Mouse (Mus musculus) lung, embryonic 14.5 days (tissue): ENCODE results near the gene Cers6. TPM values are rescaled to one million over a fixed set of nuclear protein-coding genes. Genes with fewer than 3 reads are reported as not detected.

Source experiments
- ATAC-seq: fragments of 200-750 bp; cut with Nextera tagmentation; 2 replicates; pipeline ENCODE4 v1.8.0; 2017; ENCODE audit warnings: mild to moderate bottlenecking, moderate TSS enrichment, moderate library complexity; ENCODE audit not compliant: insufficient read depth
- DNase-seq: peaks from one replicate; pipeline ENCODE4 v3.0.0-alpha.2; 2015
- H3K27ac ChIP-seq: fragments of 300-500 bp; sonication (generic); 2 replicates; pipeline ENCODE4 v1.5.1; 2014; ENCODE audit warnings: low read depth, mild to moderate bottlenecking, moderate library complexity
- H3K27me3 ChIP-seq: fragments of 300-500 bp; sonication (generic); 2 replicates; pipeline ENCODE4 v1.6.1; 2014; ENCODE audit warnings: low read length, control low read depth; ENCODE audit not compliant: insufficient read depth
- H3K36me3 ChIP-seq: fragments of 300-500 bp; sonication (generic); 2 replicates; pipeline ENCODE4 v1.6.1; 2014; ENCODE audit warnings: control low read depth; ENCODE audit not compliant: insufficient read depth
- H3K4me1 ChIP-seq: fragments of 300-500 bp; sonication (generic); 2 replicates; pipeline ENCODE4 v1.6.1; 2014; ENCODE audit warnings: antibody characterized with exemption, control low read depth; ENCODE audit not compliant: insufficient read depth
- H3K4me2 ChIP-seq: fragments of 300-500 bp; sonication (generic); 2 replicates; pipeline ENCODE4 v1.6.1; 2014; ENCODE audit warnings: mild to moderate bottlenecking
- H3K4me3 ChIP-seq: fragments of 300-500 bp; sonication (generic); 2 replicates; pipeline ENCODE4 v1.5.1; 2014; ENCODE audit warnings: low read depth, low read length
- H3K9ac ChIP-seq: fragments of 300-500 bp; sonication (generic); 2 replicates; pipeline ENCODE4 v1.6.1; 2014
- H3K9me3 ChIP-seq: fragments of 300-500 bp; sonication (generic); 2 replicates; pipeline ENCODE4 v1.6.1; 2016; ENCODE audit warnings: low read depth, low read length, control low read depth
- CTCF ChIP-seq: IDR thresholded peaks from 2 replicates; pipeline ENCODE4 v1.5.1; 2016; ENCODE audit warnings: antibody characterized with exemption, low read depth
- WGBS: fragments of 180-500 bp; shearing (Covaris S2); extraction: QIAGEN DNeasy Blood & Tissue Kit; methylation state at CpG from one replicate; pipeline ENCODE4 v1.1.7; 2014; 5-methylcytosine and 5-hydroxymethylcytosine counted together
- polyA plus RNA-seq: library from polyadenylated mRNA; unstranded; fragments of >200 nt; fragmentation: Nextera tagmentation; extraction: Ambion mirVana; gene quantifications from 2 replicates; pipeline ENCODE4 v1.2.1, GENCODE M21; 2014

Cers6 gene
- polyA plus RNA-seq, 1 experiment from 2014 or later, result 26.2 TPM

DNA sequence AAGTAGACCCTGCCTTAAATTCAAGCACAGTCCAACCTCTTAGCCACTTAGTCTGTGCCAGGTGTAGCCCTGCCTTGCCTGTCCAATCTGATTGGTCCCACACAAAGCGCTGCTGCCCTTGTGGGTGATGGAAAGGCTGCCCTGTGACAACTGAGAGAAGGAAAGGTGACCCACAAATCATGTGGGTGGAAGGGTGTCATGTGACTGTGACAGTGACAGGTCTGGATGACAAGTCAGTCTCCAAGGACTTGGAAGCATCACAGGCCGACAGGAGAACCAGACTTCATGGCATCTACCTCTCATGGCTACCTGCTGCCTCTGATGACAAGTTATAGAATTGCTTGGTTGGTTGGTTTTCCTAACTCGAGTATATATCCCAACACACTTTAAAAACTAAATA lies 242.3 kb downstream of the Cers6 start:
- no peak overlapping the region for H3K27ac ChIP-seq
- no peaks in the 10 kb centered on the region for H3K9me3 ChIP-seq
- no peaks in the 10 kb centered on the region for H3K4me1 ChIP-seq
- no peak for DNase-seq
- H3K27me3 ChIP-seq, result no peaks in the 10 kb centered on the region
- H3K9ac ChIP-seq, result no peak overlapping the region
- no peak overlapping the region for H3K4me2 ChIP-seq
- ATAC-seq, result no peak
- no peaks in the 10 kb centered on the region for H3K36me3 ChIP-seq
- TF ChIP-seq CTCF, result no peak
- 74% methylated on average over 3 of the region's 3 CpGs for WGBS
- no peak overlapping the region for H3K4me3 ChIP-seq

DNA sequence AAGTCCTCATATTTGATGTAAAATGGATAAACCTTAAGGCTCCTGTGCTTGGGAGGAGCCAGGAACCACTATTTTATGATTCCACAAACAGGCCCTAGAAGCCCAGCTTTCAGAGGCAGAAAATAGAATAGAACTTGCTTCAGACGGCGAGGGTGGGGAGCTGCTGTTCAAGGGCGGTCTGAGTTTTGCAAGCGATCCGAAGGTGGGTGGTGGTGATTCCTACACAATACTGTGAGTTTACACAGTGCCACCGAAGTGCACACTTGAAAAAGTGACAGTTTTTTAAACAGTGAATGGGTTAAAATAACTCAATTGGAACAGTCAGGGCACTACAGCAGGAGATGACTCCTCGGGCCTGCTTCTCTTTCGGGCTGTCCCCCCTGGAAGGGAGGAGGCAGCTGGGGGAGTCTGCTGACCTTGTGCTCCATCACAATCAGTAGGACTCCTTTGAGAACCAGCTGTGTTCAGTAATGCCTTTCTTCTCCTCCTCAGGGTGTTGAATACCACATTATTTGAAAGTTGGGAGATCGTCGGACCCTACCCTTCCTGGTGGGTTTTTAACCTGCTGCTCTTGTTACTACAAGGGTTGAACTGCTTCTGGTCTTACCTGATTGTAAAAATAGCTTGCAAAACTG lies 243.4 kb downstream of the Cers6 start:
- Histone ChIP-seq H3K27me3 (no peaks in the 10 kb centered on the region), H3K4me2 (no peak overlapping the region), H3K9me3 (no peaks in the 10 kb centered on the region), H3K4me1 (no peaks in the 10 kb centered on the region), H3K4me3 (no peak overlapping the region), H3K36me3 (no peaks in the 10 kb centered on the region), H3K9ac (no peak overlapping the region), H3K27ac (no peak overlapping the region)
- WGBS, result 38% methylated on average over 10 of the region's 10 CpGs
- DNase-seq (no peak), ATAC-seq (no peak)
- TF ChIP-seq CTCF, result no peak

- Histone ChIP-seq H3K4me2 (no peak overlapping the region), H3K36me3 (no peaks in the 10 kb centered on the region; the same call in 1 of the 2 replicates), H3K9ac (no peak overlapping the region), H3K27ac (no peak overlapping the region), H3K9me3 (no peaks in the 10 kb centered on the region), H3K4me3 (no peak overlapping the region), H3K27me3 (no peaks in the 10 kb centered on the region), H3K4me1 (no peaks in the 10 kb centered on the region)
- no peak for ATAC-seq
- WGBS, result 61% methylated on average over 5 of the region's 5 CpGs
- TF ChIP-seq CTCF, result no peak
- no peak for DNase-seq
Measured at GRCm38 (mm10) chr2:69109246-69109645, 248.0 kb downstream of the Cers6 start.

GRCm38 (mm10) chr2:69109710-69110109 lies 248.5 kb downstream of the Cers6 start:
- H3K9ac ChIP-seq, result no peak overlapping the region
- no peaks in the 10 kb centered on the region; the same call in 1 of the 2 replicates for H3K36me3 ChIP-seq
- H3K27ac ChIP-seq, result no peak overlapping the region
- no peaks in the 10 kb centered on the region for H3K9me3 ChIP-seq
- TF ChIP-seq CTCF, result no peak
- no peaks in the 10 kb centered on the region for H3K4me1 ChIP-seq
- no peak overlapping the region for H3K4me2 ChIP-seq
- H3K4me3 ChIP-seq, result no peak overlapping the region
- 47% methylated on average over 7 of the region's 7 CpGs for WGBS
- DNase-seq (peak; percentile 77), ATAC-seq (no peak)
- H3K27me3 ChIP-seq, result no peaks in the 10 kb centered on the region

- no peak for DNase-seq
- Histone ChIP-seq H3K27me3 (no peaks in the 10 kb centered on the region), H3K4me3 (no peak overlapping the region), H3K9me3 (peaks cover 4% of the 10 kb centered on the region; the same call in 1 of the 2 replicates), H3K9ac (no peak overlapping the region), H3K27ac (no peak overlapping the region), H3K36me3 (no peaks in the 10 kb centered on the region; the same call in 1 of the 2 replicates), H3K4me1 (no peaks in the 10 kb centered on the region), H3K4me2 (no peak overlapping the region)
- peak; percentile 29; the same call in 1 of the 2 replicates for TF ChIP-seq CTCF
- ATAC-seq, result no peak
- WGBS, result 86% methylated on average over 5 of the region's 5 CpGs
Measured at GRCm38 (mm10) chr2:69112609-69113008, 251.4 kb downstream of the Cers6 start.

- Histone ChIP-seq H3K9me3 (peaks cover 4% of the 10 kb centered on the region; the same call in 1 of the 2 replicates), H3K4me1 (no peaks in the 10 kb centered on the region), H3K4me2 (no peak overlapping the region), H3K9ac (no peak overlapping the region), H3K36me3 (no peaks in the 10 kb centered on the region; the same call in 1 of the 2 replicates), H3K4me3 (no peak overlapping the region), H3K27me3 (no peaks in the 10 kb centered on the region), H3K27ac (no peak overlapping the region)
- ATAC-seq, result peak; percentile 86
- TF ChIP-seq CTCF, result no peak
- peak; percentile 81 for DNase-seq
- 35% methylated on average over 10 of the region's 10 CpGs for WGBS
Measured at GRCm38 (mm10) chr2:69113829-69114547, 252.7 kb downstream of the Cers6 start.

DNA sequence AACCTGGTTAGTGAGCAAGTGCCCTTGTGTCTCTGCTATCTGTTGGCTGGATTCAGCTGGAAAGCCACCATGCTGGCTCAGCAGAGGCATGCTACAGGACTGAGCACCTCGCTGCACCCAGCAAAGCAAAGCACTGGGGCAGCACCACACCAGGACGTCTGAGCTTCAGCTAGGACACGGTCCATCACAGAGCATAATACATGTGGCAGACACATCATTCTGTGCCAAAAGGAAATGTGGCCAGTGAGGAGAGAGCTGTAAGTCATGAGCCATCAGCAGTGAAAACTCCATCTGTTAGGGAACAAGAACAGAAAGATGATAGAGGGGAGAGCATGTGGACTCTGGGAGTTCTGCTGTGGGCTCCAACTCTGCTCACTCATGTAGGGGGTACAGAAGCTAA lies 254.7 kb downstream of the Cers6 start:
- Histone ChIP-seq H3K9me3 (peaks cover 4% of the 10 kb centered on the region; the same call in 1 of the 2 replicates), H3K4me2 (no peak overlapping the region), H3K27ac (no peak overlapping the region), H3K27me3 (no peaks in the 10 kb centered on the region), H3K36me3 (no peaks in the 10 kb centered on the region; the same call in 1 of the 2 replicates), H3K4me1 (no peaks in the 10 kb centered on the region), H3K9ac (no peak overlapping the region), H3K4me3 (no peak overlapping the region)
- 82% methylated on average over 3 of the region's 3 CpGs for WGBS
- ATAC-seq (no peak), DNase-seq (no peak)
- TF ChIP-seq CTCF, result no peak
